Mouse (Mus musculus) adrenal gland, postnatal 4 days (tissue): Measurements from ENCODE around the gene Nudcd3. TPM values are rescaled to one million over a fixed set of nuclear protein-coding genes. Genes with fewer than 3 reads are reported as not detected.

Source experiments
- DNase-seq, 2 experiments: peaks; one replicate each; pipeline ENCODE4 v3.0.0; 2021 to 2022; ENCODE audit warnings: low spot score in 2 of 2, mixed read lengths in 2 of 2
- total RNA-seq, 2 experiments: library from RNA; stranded (reverse); gene quantifications; 2 replicates each; pipeline ENCODE4 v1.2.3; 2021

Nudcd3 gene
- total RNA-seq, 2 experiments from 2014 or later = 57.8 to 59.0 TPM

DNA sequence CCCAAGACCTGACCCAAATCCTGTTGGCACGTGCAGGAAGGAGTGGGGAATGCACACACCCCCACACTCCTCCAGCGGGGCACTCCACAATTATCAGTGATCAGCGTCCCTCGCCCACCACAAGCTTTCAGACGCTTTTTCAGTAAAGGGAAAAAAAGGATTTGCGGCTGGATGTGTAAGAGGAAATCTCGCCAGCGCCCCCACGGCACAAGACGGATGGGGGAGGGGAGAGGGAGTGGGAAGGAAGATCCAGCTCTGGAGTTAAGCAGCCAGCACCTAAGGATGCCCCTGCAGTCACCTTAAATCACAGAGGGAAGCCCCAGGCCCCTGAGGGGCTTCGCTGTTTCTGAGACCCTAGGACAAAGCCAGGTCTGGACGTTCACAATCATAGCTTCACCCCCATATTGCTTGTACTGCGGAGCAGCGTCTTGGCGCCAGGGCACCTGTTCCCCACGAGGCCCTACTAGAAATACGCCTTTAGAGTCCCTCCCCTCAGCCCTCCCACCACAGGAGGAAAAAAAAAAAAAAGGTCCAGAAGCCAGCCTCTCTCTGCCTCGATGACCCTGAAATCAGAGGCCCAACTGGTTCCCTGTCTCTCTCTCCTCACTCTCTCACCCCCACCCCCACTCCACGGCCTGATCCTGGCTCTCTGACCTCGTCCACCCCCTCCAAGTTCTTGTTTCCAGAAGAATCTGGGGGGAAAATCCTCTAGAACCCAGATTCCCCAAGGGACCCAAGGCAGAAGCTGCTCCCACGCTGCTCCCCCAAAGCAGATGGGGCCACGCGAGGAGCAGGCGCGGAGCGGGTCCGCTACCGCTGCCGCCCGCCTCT is 135.8 kb downstream of the Nudcd3 start:
- DNase-seq = no peak

GRCm38 (mm10) chr11:6063501-6064214 is 136.6 kb downstream of the Nudcd3 start:
- no peak for DNase-seq

DNA sequence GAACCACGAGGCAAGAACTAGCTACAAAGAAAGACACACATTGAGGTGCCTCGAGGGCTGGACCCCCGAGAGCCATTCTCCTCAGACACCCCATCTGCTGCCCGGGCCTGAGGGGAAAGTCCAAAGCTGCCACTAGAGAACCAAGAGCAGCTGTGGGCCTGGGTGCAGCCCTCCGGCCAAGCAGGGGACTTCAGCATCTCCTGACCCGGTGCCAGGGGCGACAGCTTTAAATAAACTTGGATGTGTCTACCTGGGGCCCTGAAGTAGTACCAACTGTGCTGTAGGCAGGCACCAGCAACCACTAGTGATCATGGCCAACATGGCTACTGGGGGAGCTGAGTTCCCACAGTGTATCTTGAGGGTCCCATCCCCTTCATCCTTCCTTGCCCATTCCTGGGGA is 137.2 kb downstream of the Nudcd3 start:
- DNase-seq = no peak

DNA sequence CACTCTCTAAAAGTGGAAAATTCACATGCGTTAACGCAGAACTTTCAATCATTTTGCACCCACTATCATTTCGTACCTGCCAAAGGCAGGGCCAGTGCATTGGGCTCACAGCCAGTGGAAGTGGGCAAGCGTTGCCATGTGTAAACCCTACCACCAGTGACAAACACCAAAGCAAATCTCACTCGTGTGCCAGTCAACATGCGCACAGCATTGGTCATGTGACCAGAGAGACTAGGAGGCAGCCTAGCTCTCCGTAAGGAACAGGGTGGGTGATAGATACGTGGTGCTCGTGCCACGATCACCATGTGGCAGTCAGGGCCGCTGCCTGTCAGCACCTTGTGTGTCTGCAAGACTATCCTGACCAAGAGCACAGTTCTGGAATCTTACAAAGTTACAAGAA is 137.9 kb downstream of the Nudcd3 start:
- DNase-seq = no peak

DNA sequence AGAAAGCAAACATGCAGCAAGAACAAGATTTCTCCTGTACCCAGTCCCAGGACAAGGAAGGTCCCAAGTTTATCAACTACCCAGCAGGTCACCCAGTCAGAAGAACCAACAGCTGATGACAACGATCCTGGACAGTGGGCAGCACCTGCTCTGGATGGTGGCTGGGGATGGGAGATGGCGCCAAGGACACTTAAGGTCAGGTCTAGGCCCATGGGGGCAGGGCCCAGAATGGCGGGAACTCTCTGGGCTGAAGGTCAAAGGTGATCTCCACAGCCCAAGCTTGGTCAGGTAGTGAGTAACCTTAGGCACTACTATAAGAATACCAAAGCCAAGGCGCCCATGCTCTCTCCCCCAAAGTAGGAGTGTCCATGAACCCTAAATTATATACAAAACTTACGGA is 138.3 kb downstream of the Nudcd3 start:
- no peak for DNase-seq

DNA sequence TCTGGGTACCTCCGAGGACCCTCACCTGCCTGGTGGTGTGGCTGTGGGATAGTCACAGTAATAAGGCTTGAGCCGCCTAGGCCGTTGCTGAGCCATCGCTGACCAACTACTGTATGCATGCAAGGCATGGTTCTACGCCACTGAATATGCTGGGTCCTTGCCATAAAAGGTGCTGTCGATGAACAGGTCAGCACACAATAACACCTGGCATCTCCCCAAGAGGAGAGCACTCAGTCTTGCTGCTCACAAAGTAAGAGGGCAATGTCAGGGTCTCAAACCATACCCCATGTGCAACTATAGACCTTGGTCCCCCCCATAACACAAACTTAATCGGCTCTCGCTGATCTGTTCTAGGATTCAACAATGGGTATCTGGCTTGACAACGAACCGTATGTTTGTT is 141.1 kb downstream of the Nudcd3 start:
- DNase-seq = no peak

Other genes starting within 250 kb of the Nudcd3 start
- gene Ykt6, start 244.7 kb downstream of the Nudcd3 start, total RNA-seq = 10 to 100 TPM; 97.9 to 98.2 TPM
- 10 to 100 TPM; 24.7 to 28.2 TPM for gene Camk2b, start 134.1 kb downstream of the Nudcd3 start, total RNA-seq
- gene A730071L15Rik, start 386 bp downstream of the Nudcd3 start, total RNA-seq = under 1 TPM in 1 of 2 experiments, not detected in 1; 0.31 TPM
- under 1 TPM in 1 of 2 experiments, not detected in 1; 0.06 TPM for gene Npc1l1, start 29.7 kb upstream of the Nudcd3 start, total RNA-seq
- gene Ddx56, start 67.4 kb upstream of the Nudcd3 start, total RNA-seq = 10 to 100 TPM; 69.1 to 70.1 TPM
- gene Tmed4, start 74.5 kb upstream of the Nudcd3 start, total RNA-seq = 100 to 1,000 TPM; 105 to 112 TPM
- 100 to 1,000 TPM; 315 to 321 TPM for gene Ogdh, start 91.2 kb upstream of the Nudcd3 start, total RNA-seq
- 10 to 100 TPM; 62.4 to 67.1 TPM for gene Zmiz2, start 188.7 kb upstream of the Nudcd3 start, total RNA-seq
- 1,000 to 10,000 TPM; 1,693 to 1,728 TPM for gene Ppia, start 215.0 kb upstream of the Nudcd3 start, total RNA-seq
- 100 to 1,000 TPM; 105 to 130 TPM for gene H2afv, start 244.0 kb upstream of the Nudcd3 start, total RNA-seq